In the genomic region with DNA sequence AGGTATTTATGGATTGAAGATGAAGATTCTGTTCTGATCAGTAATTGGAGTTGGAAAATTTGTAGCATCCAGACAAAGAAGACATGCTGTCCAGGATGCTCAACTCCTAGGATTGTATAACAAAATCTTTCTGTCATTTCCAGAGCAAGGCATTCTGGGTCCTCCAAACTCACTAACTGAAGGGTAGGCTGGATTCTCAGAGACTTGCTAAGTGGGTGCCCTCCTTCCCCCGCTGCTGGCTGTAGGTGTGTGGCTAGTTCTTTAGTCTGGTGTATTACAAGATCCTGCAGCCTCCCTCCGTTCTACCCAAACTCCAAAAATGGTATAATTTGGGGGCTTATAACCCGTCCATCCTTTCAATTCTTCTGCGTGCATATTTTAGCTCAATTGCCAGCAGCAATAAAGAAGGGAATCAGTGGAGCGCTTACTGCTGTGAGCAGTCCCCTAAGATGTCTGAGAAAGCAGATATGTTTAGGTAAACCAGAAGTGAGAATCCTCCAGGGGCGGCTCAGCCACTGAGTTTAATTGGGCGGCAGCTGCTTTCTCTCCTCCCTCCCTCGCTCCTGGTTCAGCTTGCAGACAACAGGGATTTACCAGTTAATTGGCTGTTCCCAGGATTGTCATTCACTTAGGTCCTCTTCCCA, we compare ENCODE assay signal across 8 mouse cellular contexts.
DNase-seq lines count a peak whose midpoint lies in the region; ATAC-seq and TF ChIP-seq lines count a peak whose summit lies in the region.

No protein-coding gene starts in this region.

- H3K4me1 ChIP-seq in kidney, adult 2 months (ENCODE audit: control insufficient read depth, insufficient read depth, low read length): peaks cover 9% of the 10 kb centered on the region; the same call in 1 of the 2 replicates
- H3K4me1 ChIP-seq in cortical plate, adult 2 months (ENCODE audit: control insufficient read depth, insufficient read depth, low read length): peaks cover 2% of the 10 kb centered on the region; the same call in 1 of the 2 replicates
- no peaks in the 10 kb centered on the region for H3K4me1 ChIP-seq in hindbrain, embryonic 11.5 days (replicated peaks; ENCODE audit: control insufficient read depth, insufficient read depth, low read length)
- 0 out of 2 replicates have a peak, but pooled peaks cover 3% of the 10 kb centered on the region for H3K4me1 ChIP-seq in midbrain, postnatal 0 days (ENCODE audit: insufficient read depth, low read length)

- peak overlapping the region; percentile 12; the same call in 1 of the 2 replicates for H3K27ac ChIP-seq in kidney, adult 2 months (ENCODE audit: insufficient read depth, low read depth, low read length)
- 0 out of 2 replicates have a peak overlapping the region, but pooled peaks have one; percentile 57 for H3K27ac ChIP-seq in cortical plate, adult 2 months (ENCODE audit: insufficient read depth, low read length)
- H3K27ac ChIP-seq in hindbrain, embryonic 11.5 days (ENCODE audit: low read depth, low read length): no peak overlapping the region
- no peak overlapping the region for H3K27ac ChIP-seq in midbrain, postnatal 0 days (ENCODE audit: low read depth, low read length)

- H3K36me3 ChIP-seq in kidney, adult 2 months (ENCODE audit: control insufficient read depth, insufficient read depth, low read length): no peaks in the 10 kb centered on the region
- no peaks in the 10 kb centered on the region for H3K36me3 ChIP-seq in hindbrain, embryonic 11.5 days (ENCODE audit: control insufficient read depth, insufficient read depth, low read length)
- no peaks in the 10 kb centered on the region for H3K36me3 ChIP-seq in midbrain, postnatal 0 days (ENCODE audit: insufficient read depth, low read length)

- no peak overlapping the region for H3K4me2 ChIP-seq in hindbrain, embryonic 11.5 days (replicated peaks; ENCODE audit: low read depth, low read length)
- H3K4me2 ChIP-seq in midbrain, postnatal 0 days (ENCODE audit: low read depth, low read length, poor library complexity, severe bottlenecking): 0 out of 2 replicates have a peak overlapping the region, but pooled peaks have one; percentile 4

- WGBS in kidney, adult 2 months: 44% methylated on average over 8 of the region's 8 CpGs
- 39% methylated on average over 8 of the region's 8 CpGs for WGBS in hindbrain, embryonic 11.5 days
- 28% methylated on average over 8 of the region's 8 CpGs for WGBS in midbrain, postnatal 0 days

- no peak for TF ChIP-seq POLR2A in kidney, adult 2 months (IDR thresholded peaks at IDR 0.05; ENCODE audit: low read depth, low read length)
- no peak for TF ChIP-seq POLR2A in cortical plate, adult 2 months (IDR thresholded peaks at IDR 0.05; ENCODE audit: extremely low read depth, insufficient read depth, low read length)

- H3K9ac ChIP-seq in hindbrain, embryonic 11.5 days (ENCODE audit: low read depth, low read length): no peak overlapping the region
- no peak overlapping the region for H3K9ac ChIP-seq in midbrain, postnatal 0 days (replicated peaks; ENCODE audit: low read length, poor library complexity, severe bottlenecking)

- no peak for ATAC-seq in hindbrain, embryonic 11.5 days (ENCODE audit: low FRiP score)
- peak; percentile 54; the same call in 1 of the 2 replicates for ATAC-seq in midbrain, postnatal 0 days (ENCODE audit: low FRiP score)
- ATAC-seq in activated CD4-positive, CD25-positive, alpha-beta regulatory T cell, adult 4 months: no peak

- H3K9me3 ChIP-seq in hindbrain, embryonic 11.5 days (ENCODE audit: control insufficient read depth, low read length): no peaks in the 10 kb centered on the region
- no peaks in the 10 kb centered on the region for H3K9me3 ChIP-seq in midbrain, postnatal 0 days (ENCODE audit: low read length)

- TF ChIP-seq CTCF in kidney, adult 2 months (conservative IDR thresholded peaks at IDR 0.05; ENCODE audit: insufficient read depth, insufficient read length, low read depth, low read length): no peak
- no peak for TF ChIP-seq CTCF in cortical plate, adult 2 months (IDR thresholded peaks at IDR 0.05; ENCODE audit: extremely low read depth, insufficient read depth, low read length)
- TF ChIP-seq CTCF in midbrain, postnatal 0 days (IDR thresholded peaks at IDR 0.05): no peak

- DNase-seq in kidney, adult 2 months: no peak
- no peak for DNase-seq in kidney, postnatal 36 days
- peak; percentile 44 for DNase-seq in hindbrain, embryonic 11.5 days (ENCODE audit: low spot score)
- DNase-seq in midbrain, postnatal 0 days (ENCODE audit: low spot score): peak; percentile 71
- DNase-seq in gastrocnemius, adult 18-20 months (ENCODE audit: low spot score): no peak
- DNase-seq in lung, postnatal 25 days (ENCODE audit: low spot score): no peak

- no peak overlapping the region for H3K4me3 ChIP-seq in kidney, adult 2 months (ENCODE audit: insufficient read depth, low read depth, low read length)
- H3K4me3 ChIP-seq in cortical plate, adult 2 months (ENCODE audit: insufficient read depth, low read length): no peak overlapping the region
- H3K4me3 ChIP-seq in hindbrain, embryonic 11.5 days (ENCODE audit: low read depth, low read length): no peak overlapping the region
- no peak overlapping the region for H3K4me3 ChIP-seq in midbrain, postnatal 0 days (ENCODE audit: low read depth, low read length)

- H3K27me3 ChIP-seq in kidney, adult 2 months (replicated peaks; ENCODE audit: control insufficient read depth, insufficient read depth, low read length): no peaks in the 10 kb centered on the region
- no peaks in the 10 kb centered on the region; the same call in 1 of the 2 replicates for H3K27me3 ChIP-seq in hindbrain, embryonic 11.5 days (ENCODE audit: control insufficient read depth, insufficient read depth, low read length)
- no peaks in the 10 kb centered on the region for H3K27me3 ChIP-seq in midbrain, postnatal 0 days (ENCODE audit: insufficient read depth, low read length)

Comparison
In these comparisons a context has a peak if more than half of its experiments do, and no peak if none do; other contexts are left out.
1. DNase-seq: peak in hindbrain, embryonic 11.5 days (single experiment) and midbrain, postnatal 0 days (single experiment); none in kidney, adult 2 months (single experiment), kidney, postnatal 36 days (0 of 2), gastrocnemius, adult 18-20 months (single experiment) and lung, postnatal 25 days (single experiment).
2. H3K27ac ChIP-seq: peak in kidney, adult 2 months (single experiment) and cortical plate, adult 2 months (single experiment); none in hindbrain, embryonic 11.5 days (single experiment) and midbrain, postnatal 0 days (single experiment).